Mouse (Mus musculus) heart, postnatal 25 days (tissue): ENCODE measurements around the gene Moxd1. TPM values are rescaled to one million over a fixed set of nuclear protein-coding genes. Genes with fewer than 3 reads are reported as not detected.

Experiments used
- DNase-seq: peaks from one replicate; pipeline ENCODE4 v3.0.0; 2022; ENCODE audit warnings: low spot score
- intact Hi-C: fragments of 180-260 bp; cut with DNase I; formaldehyde crosslinking; loops from one replicate; pipeline ENCODE4 v1.15.1; 2025
- total RNA-seq, 2 experiments: library from RNA; stranded (reverse); gene quantifications; 2 replicates each; pipeline ENCODE4 v1.2.3; 2021

The Moxd1 gene
- total RNA-seq, 2 experiments from 2014 or later, result 0.28 to 1.0 TPM

DNA sequence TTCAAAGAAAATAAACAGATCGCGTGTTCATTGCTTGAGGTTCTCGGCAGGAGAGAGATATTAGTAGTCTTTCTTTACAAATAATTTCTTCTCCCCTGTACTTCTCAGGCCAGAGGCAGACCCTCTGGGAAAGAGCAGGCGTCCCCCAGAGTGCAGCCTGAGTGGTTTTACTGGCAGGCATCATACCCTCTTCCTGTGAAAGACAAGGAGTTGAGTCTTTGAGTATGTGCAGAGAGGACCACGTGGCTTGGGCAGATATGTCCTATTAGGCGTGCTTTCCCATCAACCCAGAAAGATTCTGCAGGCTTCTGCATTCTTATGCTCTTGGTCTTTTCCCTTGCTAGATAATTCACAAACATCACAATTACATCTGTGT is 117.9 kb downstream of the Moxd1 start:
- DNase-seq, result no peak
- intact Hi-C loops, result no loop called here

DNA sequence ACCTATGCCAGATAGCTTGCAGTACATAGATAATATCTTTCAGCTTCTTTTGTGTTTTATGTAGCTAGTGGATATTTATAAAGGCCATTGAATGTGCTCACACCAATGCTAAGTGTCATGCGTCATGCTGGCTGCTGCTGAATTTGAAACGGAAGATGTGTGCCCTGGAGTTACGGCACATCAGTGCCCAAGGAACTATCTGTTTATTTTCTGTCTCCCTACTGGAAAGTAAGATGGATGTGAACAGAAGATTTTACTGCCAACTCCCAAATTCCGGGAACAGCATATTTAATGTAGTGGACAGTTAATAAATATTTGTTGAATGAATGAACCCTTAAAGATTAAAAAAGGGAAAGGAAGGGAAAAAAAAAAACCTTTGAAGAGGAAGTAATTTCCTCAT is 119.8 kb downstream of the Moxd1 start:
- DNase-seq, result no peak
- intact Hi-C loops, result no loop called here

Other genes with a start within 250 kb of the Moxd1 start
- gene Taar6, start 237.9 kb upstream of the Moxd1 start, total RNA-seq, result not detected
- not detected for gene Taar7a, start 230.0 kb upstream of the Moxd1 start, total RNA-seq
- gene Taar7b, start 223.6 kb upstream of the Moxd1 start, total RNA-seq, result not detected
- not detected for gene Taar7d, start 196.3 kb upstream of the Moxd1 start, total RNA-seq
- not detected for gene Taar7e, start 185.9 kb upstream of the Moxd1 start, total RNA-seq
- gene Taar7f, start 174.0 kb upstream of the Moxd1 start, total RNA-seq, result not detected
- not detected for gene Taar8a, start 147.0 kb upstream of the Moxd1 start, total RNA-seq
- not detected for gene Taar8b, start 131.2 kb upstream of the Moxd1 start, total RNA-seq
- not detected for gene Taar8c, start 121.6 kb upstream of the Moxd1 start, total RNA-seq
- not detected for gene Taar9, start 114.0 kb upstream of the Moxd1 start, total RNA-seq
- 10 to 100 TPM; 41.5 to 47.2 TPM for gene Stx7, start 74.2 kb upstream of the Moxd1 start, total RNA-seq